Mouse (Mus musculus) neural tube, embryonic 14.5 days (tissue): ENCODE results near the gene Hmx3. TPM values are rescaled to one million over a fixed set of nuclear protein-coding genes. Genes with fewer than 3 reads are reported as not detected.

ENCODE experiments used
- ATAC-seq: fragments of 200-750 bp; cut with Nextera tagmentation; 2 replicates; pipeline ENCODE4 v1.8.0; 2017; ENCODE audit warnings: low read depth, mild to moderate bottlenecking, moderate TSS enrichment, moderate library complexity
- H3K27ac ChIP-seq: fragments of 300-500 bp; sonication (generic); 2 replicates; pipeline ENCODE4 v1.5.1; 2014; ENCODE audit warnings: low read depth, mild to moderate bottlenecking, control low read depth, low read length, moderate library complexity, mixed read lengths
- H3K27me3 ChIP-seq: fragments of 300-500 bp; sonication (generic); 2 replicates; pipeline ENCODE4 v1.6.1; 2014; ENCODE audit warnings: low read length; ENCODE audit not compliant: control insufficient read depth, insufficient read depth
- H3K36me3 ChIP-seq: fragments of 300-500 bp; sonication (generic); 2 replicates; pipeline ENCODE4 v1.6.1; 2014; ENCODE audit warnings: low read length, mixed read lengths; ENCODE audit not compliant: control insufficient read depth, insufficient read depth
- H3K4me1 ChIP-seq: fragments of 300-500 bp; sonication (generic); 2 replicates; pipeline ENCODE4 v1.6.1; 2014; ENCODE audit warnings: low read length; ENCODE audit not compliant: control insufficient read depth, insufficient read depth
- H3K4me2 ChIP-seq: fragments of 300-500 bp; sonication (generic); 2 replicates; pipeline ENCODE4 v1.6.1; 2014; ENCODE audit warnings: mild to moderate bottlenecking, low read depth, low read length, control low read depth
- H3K4me3 ChIP-seq: fragments of 300-500 bp; sonication (generic); 2 replicates; pipeline ENCODE4 v1.5.1; 2014; ENCODE audit warnings: low read depth, low read length, control low read depth, mixed read lengths
- H3K9ac ChIP-seq: fragments of 300-500 bp; sonication (generic); replicated peaks from 2 replicates; pipeline ENCODE4 v1.6.1; 2014; ENCODE audit warnings: low read depth, mild to moderate bottlenecking, control low read depth, low read length, mixed read lengths
- H3K9me3 ChIP-seq: fragments of 300-500 bp; sonication (generic); 2 replicates; pipeline ENCODE4 v1.6.1; 2016; ENCODE audit warnings: low read length; ENCODE audit not compliant: control insufficient read depth
- WGBS: fragments of 180-500 bp; shearing (Covaris S2); extraction: QIAGEN DNeasy Blood & Tissue Kit; methylation state at CpG from one replicate; pipeline ENCODE4 v1.1.7; 2014; 5-methylcytosine and 5-hydroxymethylcytosine counted together
- polyA plus RNA-seq: library from polyadenylated mRNA; unstranded; fragments of >200 nt; fragmentation: Nextera tagmentation; extraction: Ambion mirVana; gene quantifications from 2 replicates; pipeline ENCODE4 v1.2.1, GENCODE M21; 2014

The Hmx3 gene
- polyA plus RNA-seq, 1 experiment from 2014 or later, result 0.55 TPM

- under 1% methylated on average over 13 of the region's 13 CpGs for WGBS
- ATAC-seq, result no peak
- Histone ChIP-seq H3K4me1 (peaks cover 16% of the 10 kb centered on the region), H3K4me2 (no peak overlapping the region), H3K27me3 (peaks cover 73% of the 10 kb centered on the region), H3K27ac (no peak overlapping the region), H3K4me3 (no peak overlapping the region), H3K9me3 (no peaks in the 10 kb centered on the region), H3K36me3 (no peaks in the 10 kb centered on the region), H3K9ac (no peak overlapping the region)
These were observed 3.2 kb downstream of the Hmx3 start for GRCm38 (mm10) chr7:131545701-131546385.

- WGBS, result 5% methylated on average over 2 of the region's 2 CpGs
- H3K4me2 ChIP-seq, result no peak overlapping the region; the same call in 1 of the 2 replicates
- no peak overlapping the region for H3K27ac ChIP-seq
- H3K9me3 ChIP-seq, result no peaks in the 10 kb centered on the region
- H3K9ac ChIP-seq, result no peak overlapping the region
- no peak for ATAC-seq
- peaks cover 16% of the 10 kb centered on the region for H3K4me1 ChIP-seq
- peaks cover 75% of the 10 kb centered on the region for H3K27me3 ChIP-seq
- H3K36me3 ChIP-seq, result no peaks in the 10 kb centered on the region
- H3K4me3 ChIP-seq, result no peak overlapping the region
These were observed 3.8 kb downstream of the Hmx3 start for GRCm38 (mm10) chr7:131546423-131546822.

GRCm38 (mm10) chr7:131547481-131547880, 4.8 kb downstream of the Hmx3 start:
- Histone ChIP-seq H3K27me3 (peaks cover 74% of the 10 kb centered on the region), H3K27ac (no peak overlapping the region), H3K4me1 (peaks cover 9% of the 10 kb centered on the region), H3K9ac (no peak overlapping the region), H3K9me3 (no peaks in the 10 kb centered on the region), H3K36me3 (no peaks in the 10 kb centered on the region), H3K4me2 (no peak overlapping the region), H3K4me3 (no peak overlapping the region)
- 2% methylated on average over 5 of the region's 5 CpGs for WGBS
- ATAC-seq, result no peak

GRCm38 (mm10) chr7:131548473-131548872, 5.8 kb downstream of the Hmx3 start, which contains the start of gene Hmx2:
Hmx2 (plus strand) TSS chr7:131548773.
- H3K9ac ChIP-seq, result no peak within 1 kb of the TSS
- no peaks in the 10 kb centered on the region for H3K9me3 ChIP-seq
- 0% methylated on average over 3 of the region's 3 CpGs for WGBS
- H3K4me2 ChIP-seq, result no peak within 1 kb of the TSS
- no peaks in the 10 kb centered on the region for H3K36me3 ChIP-seq
- no peaks in the 10 kb centered on the region for H3K4me1 ChIP-seq
- no peak for ATAC-seq
- no peak within 1 kb of the TSS for H3K27ac ChIP-seq
- peaks cover 71% of the 10 kb centered on the region for H3K27me3 ChIP-seq
- H3K4me3 ChIP-seq, result no peak within 1 kb of the TSS

GRCm38 (mm10) chr7:131551471-131551870, 8.8 kb downstream of the Hmx3 start:
- no peak overlapping the region for H3K27ac ChIP-seq
- H3K9me3 ChIP-seq, result no peaks in the 10 kb centered on the region
- no peak for ATAC-seq
- H3K4me2 ChIP-seq, result no peak overlapping the region
- no peaks in the 10 kb centered on the region for H3K36me3 ChIP-seq
- H3K4me1 ChIP-seq, result 0 out of 2 replicates have a peak, but pooled peaks cover 10% of the 10 kb centered on the region
- no peak overlapping the region for H3K9ac ChIP-seq
- H3K27me3 ChIP-seq, result peaks cover 75% of the 10 kb centered on the region
- H3K4me3 ChIP-seq, result no peak overlapping the region
- WGBS, result 0% methylated on average over 4 of the region's 4 CpGs

GRCm38 (mm10) chr7:131551931-131552741, 9.5 kb downstream of the Hmx3 start:
- Histone ChIP-seq H3K4me3 (no peak overlapping the region), H3K27ac (no peak overlapping the region), H3K27me3 (peaks cover 76% of the 10 kb centered on the region), H3K36me3 (no peaks in the 10 kb centered on the region), H3K9me3 (no peaks in the 10 kb centered on the region), H3K9ac (no peak overlapping the region), H3K4me2 (no peak overlapping the region), H3K4me1 (0 out of 2 replicates have a peak, but pooled peaks cover 10% of the 10 kb centered on the region)
- under 1% methylated on average over 42 of the region's 42 CpGs for WGBS
- ATAC-seq, result no peak

GRCm38 (mm10) chr7:131552781-131553180, 10.1 kb downstream of the Hmx3 start:
- no peak overlapping the region for H3K9ac ChIP-seq
- H3K27me3 ChIP-seq, result peaks cover 74% of the 10 kb centered on the region
- no peak for ATAC-seq
- H3K4me3 ChIP-seq, result no peak overlapping the region
- H3K9me3 ChIP-seq, result no peaks in the 10 kb centered on the region
- H3K27ac ChIP-seq, result no peak overlapping the region
- 0 out of 2 replicates have a peak, but pooled peaks cover 10% of the 10 kb centered on the region for H3K4me1 ChIP-seq
- WGBS, result 0% methylated on average over 5 of the region's 5 CpGs
- H3K4me2 ChIP-seq, result no peak overlapping the region
- no peaks in the 10 kb centered on the region for H3K36me3 ChIP-seq

- peak overlapping the region; percentile 31; the same call in 1 of the 2 replicates for H3K4me2 ChIP-seq
- under 1% methylated on average over 35 of the region's 39 CpGs for WGBS
- H3K27ac ChIP-seq, result no peak overlapping the region
- 0 out of 2 replicates have a peak, but pooled peaks cover 10% of the 10 kb centered on the region for H3K4me1 ChIP-seq
- no peak overlapping the region for H3K9ac ChIP-seq
- H3K27me3 ChIP-seq, result peaks cover 72% of the 10 kb centered on the region
- peak overlapping the region; percentile 23; the same call in 1 of the 2 replicates for H3K4me3 ChIP-seq
- no peaks in the 10 kb centered on the region for H3K36me3 ChIP-seq
- ATAC-seq, result peak; percentile 60; the same call in 1 of the 2 replicates
- H3K9me3 ChIP-seq, result no peaks in the 10 kb centered on the region
These were observed 11.1 kb downstream of the Hmx3 start for GRCm38 (mm10) chr7:131553771-131554175.
